Mouse (Mus musculus): ENCODE results near the gene 1600002K03Rik. TPM values are rescaled to one million over a fixed set of nuclear protein-coding genes. Genes with fewer than 3 reads are reported as not detected.

Gene 1600002K03Rik
- polyA plus RNA-seq (2012; rRNA removed), result 10.9 TPM in 2 replicates

GRCm38 (mm10) chr10:80172527-80173292 lies at the start of gene 1600002K03Rik:
Gene 1600002K03Rik (plus strand): TSS chr10:80172944.

GRCm38 (mm10) chr10:80138553-80139438 lies 33.9 kb upstream of the 1600002K03Rik start, which contains the start of gene Atp5d:
Gene Atp5d (plus strand): TSS chr10:80138632.

GRCm38 (mm10) chr10:80140666-80141035 lies 32.1 kb upstream of the 1600002K03Rik start, which contains the start of gene Cbarp:
Gene Cbarp (minus strand): TSS chr10:80140835.

GRCm38 (mm10) chr10:80147719-80148601 lies 24.8 kb upstream of the 1600002K03Rik start, which contains the start of gene Midn:
Gene Midn (plus strand): TSS chr10:80148272.

GRCm38 (mm10) chr10:80165392-80166128 lies 7.2 kb upstream of the 1600002K03Rik start, which contains the start of gene Cirbp:
Gene Cirbp (plus strand): TSS chr10:80165985.

GRCm38 (mm10) chr10:80179068-80180051 lies 6.6 kb downstream of the 1600002K03Rik start, which contains the start of gene Efna2:
Gene Efna2 (plus strand): TSS chr10:80179482.

Other genes starting within 250 kb of the 1600002K03Rik start
- 7.4 and 10.0 TPM in 2 replicates for gene Arid3a, start 245.9 kb upstream of the 1600002K03Rik start, polyA plus RNA-seq (2012; rRNA removed)
- gene Wdr18, start 212.8 kb upstream of the 1600002K03Rik start, polyA plus RNA-seq (2012; rRNA removed), result 24.7 and 30.0 TPM in 2 replicates
- gene Grin3b, start 202.2 kb upstream of the 1600002K03Rik start, polyA plus RNA-seq (2012; rRNA removed), result 0.12 TPM in 1 of 2 replicates, not detected in the other
- 256 and 400 TPM in 2 replicates for gene Tmem259, start 188.6 kb upstream of the 1600002K03Rik start, polyA plus RNA-seq (2012; rRNA removed)
- gene Cnn2, start 184.4 kb upstream of the 1600002K03Rik start, polyA plus RNA-seq (2012; rRNA removed), result 68.4 and 74.9 TPM in 2 replicates
- gene Abca7, start 176.4 kb upstream of the 1600002K03Rik start, polyA plus RNA-seq (2012; rRNA removed), result 14.0 and 17.3 TPM in 2 replicates
- gene Arhgap45, start 156.3 kb upstream of the 1600002K03Rik start, polyA plus RNA-seq (2012; rRNA removed), result 6.0 and 9.1 TPM in 2 replicates
- gene Polr2e, start 133.1 kb upstream of the 1600002K03Rik start, polyA plus RNA-seq (2012; rRNA removed), result 51.4 and 57.1 TPM in 2 replicates
- 404 and 629 TPM in 2 replicates for gene Gpx4, start 125.8 kb upstream of the 1600002K03Rik start, polyA plus RNA-seq (2012; rRNA removed)
- 25.7 and 25.9 TPM in 2 replicates for gene Sbno2, start 67.4 kb upstream of the 1600002K03Rik start, polyA plus RNA-seq (2012; rRNA removed)
- gene Stk11, start 57.1 kb upstream of the 1600002K03Rik start, polyA plus RNA-seq (2012; rRNA removed), result 89.6 and 104 TPM in 2 replicates
- gene Atp5d, start 34.3 kb upstream of the 1600002K03Rik start, polyA plus RNA-seq (2012; rRNA removed), result 2,554 and 5,321 TPM in 2 replicates
- 18.7 and 25.0 TPM in 2 replicates for gene Cbarp, start 32.1 kb upstream of the 1600002K03Rik start, polyA plus RNA-seq (2012; rRNA removed)
- 112 and 128 TPM in 2 replicates for gene Midn, start 24.7 kb upstream of the 1600002K03Rik start, polyA plus RNA-seq (2012; rRNA removed)
- gene Cirbp, start 7.0 kb upstream of the 1600002K03Rik start, polyA plus RNA-seq (2012; rRNA removed), result 45.7 and 52.7 TPM in 2 replicates
- 4.5 and 6.8 TPM in 2 replicates for gene Efna2, start 6.5 kb downstream of the 1600002K03Rik start, polyA plus RNA-seq (2012; rRNA removed)
- gene Mum1, start 53.5 kb downstream of the 1600002K03Rik start, polyA plus RNA-seq (2012; rRNA removed), result 11.7 and 16.0 TPM in 2 replicates
- gene Ndufs7, start 76.2 kb downstream of the 1600002K03Rik start, polyA plus RNA-seq (2012; rRNA removed), result 611 and 945 TPM in 2 replicates
- 17.6 and 31.4 TPM in 2 replicates for gene Gamt, start 88.1 kb downstream of the 1600002K03Rik start, polyA plus RNA-seq (2012; rRNA removed)
- gene Dazap1, start 88.5 kb downstream of the 1600002K03Rik start, polyA plus RNA-seq (2012; rRNA removed), result 56.6 and 62.6 TPM in 2 replicates
- gene Rps15, start 119.5 kb downstream of the 1600002K03Rik start, polyA plus RNA-seq (2012; rRNA removed), result 607 and 796 TPM in 2 replicates
- 0.72 and 0.77 TPM in 2 replicates for gene Apc2, start 123.0 kb downstream of the 1600002K03Rik start, polyA plus RNA-seq (2012; rRNA removed)
- 36.0 and 44.8 TPM in 2 replicates for gene 2310011J03Rik, start 147.6 kb downstream of the 1600002K03Rik start, polyA plus RNA-seq (2012; rRNA removed)
- 5.0 and 5.9 TPM in 2 replicates for gene Pcsk4, start 156.6 kb downstream of the 1600002K03Rik start, polyA plus RNA-seq (2012; rRNA removed)
- gene Reep6, start 157.0 kb downstream of the 1600002K03Rik start, polyA plus RNA-seq (2012; rRNA removed), result 5.4 and 6.8 TPM in 2 replicates
- gene Adamtsl5, start 175.5 kb downstream of the 1600002K03Rik start, polyA plus RNA-seq (2012; rRNA removed), result 19.8 and 25.0 TPM in 2 replicates
- gene Plk5, start 183.5 kb downstream of the 1600002K03Rik start, polyA plus RNA-seq (2012; rRNA removed), result 0.57 and 0.63 TPM in 2 replicates
- 11.5 and 24.4 TPM in 2 replicates for gene Mex3d, start 214.7 kb downstream of the 1600002K03Rik start, polyA plus RNA-seq (2012; rRNA removed)
- gene Mbd3, start 226.6 kb downstream of the 1600002K03Rik start, polyA plus RNA-seq (2012; rRNA removed), result 66.7 and 84.7 TPM in 2 replicates
- 1,239 and 1,853 TPM in 2 replicates for gene Uqcr11, start 233.9 kb downstream of the 1600002K03Rik start, polyA plus RNA-seq (2012; rRNA removed)

All from stomach, adult 2 months (tissue).